Mouse (Mus musculus): Measurements from ENCODE around the gene Cryl1. TPM values are rescaled to one million over a fixed set of nuclear protein-coding genes. Genes with fewer than 3 reads are reported as not detected.

The Cryl1 gene
- polyA plus RNA-seq, 1 experiment from 2014 or later, result 47.8 TPM

DNA sequence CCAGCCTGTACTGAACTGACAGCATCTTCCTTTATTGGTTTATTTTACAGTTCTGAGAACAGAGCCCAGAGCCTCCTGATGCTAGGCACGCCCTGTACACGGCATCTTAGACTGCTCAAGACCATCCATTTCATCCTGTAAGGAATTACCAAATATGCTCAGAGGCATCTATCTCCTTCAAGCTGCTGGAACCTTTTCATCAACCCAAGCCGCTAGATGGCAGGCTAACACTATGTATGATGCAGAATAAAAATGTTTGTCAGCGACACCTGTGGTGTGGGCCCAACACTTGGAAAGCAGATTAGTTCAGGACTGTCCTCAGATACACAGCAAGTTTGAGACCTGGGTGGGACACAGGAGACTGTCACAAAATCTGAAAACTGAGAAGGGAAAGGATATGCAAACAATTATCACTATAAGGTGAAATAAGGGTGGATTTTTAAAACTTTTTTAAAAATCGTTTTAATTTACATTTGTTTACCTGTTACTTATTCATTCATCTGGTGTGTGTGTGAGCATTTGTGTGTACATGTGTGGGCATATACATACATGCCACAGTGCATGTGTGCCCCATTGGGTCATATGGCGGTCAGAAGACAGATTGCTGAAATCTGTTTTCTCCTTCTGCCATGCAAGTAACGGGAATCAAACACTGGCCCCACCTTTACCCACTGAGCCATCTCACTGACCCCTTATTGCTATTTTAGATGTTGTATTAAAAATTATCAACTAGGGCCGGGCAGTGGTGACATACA lies 25.8 kb downstream of the Cryl1 start:
- H3K4me2 ChIP-seq (replicated peaks), result no peak overlapping the region
- no peak overlapping the region for H3K9ac ChIP-seq
- ATAC-seq (ENCODE audit: insufficient number of reproducible peaks, low FRiP score, low TSS enrichment, low read depth), result no peak
- H3K27ac ChIP-seq (replicated peaks), result no peak overlapping the region
- no peaks in the 10 kb centered on the region for H3K4me1 ChIP-seq
- H3K27me3 ChIP-seq, result no peaks in the 10 kb centered on the region
- 48% methylated on average over 8 of the region's 8 CpGs for WGBS
- H3K36me3 ChIP-seq, result no peaks in the 10 kb centered on the region
- H3K4me3 ChIP-seq (replicated peaks), result no peak overlapping the region
- H3K9me3 ChIP-seq (replicated peaks), result no peaks in the 10 kb centered on the region

DNA sequence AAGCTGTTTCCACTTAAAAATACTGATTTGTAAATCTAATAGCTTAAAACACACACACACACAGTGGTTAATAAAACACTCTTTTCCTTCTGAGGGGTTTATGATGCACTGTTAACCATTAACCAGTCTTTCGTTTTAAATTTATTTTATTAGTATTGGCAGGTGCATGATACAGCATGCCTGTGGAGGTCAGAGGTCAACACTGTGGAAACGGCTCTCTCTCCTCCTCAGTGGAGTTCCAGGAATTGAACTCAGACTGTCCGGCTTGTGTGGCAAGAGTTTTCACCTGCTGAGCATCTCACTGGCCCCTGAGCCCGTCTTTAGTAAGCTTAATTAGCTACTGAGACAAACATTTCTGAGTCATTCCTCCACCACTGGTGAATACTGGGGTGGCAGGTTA lies 31.0 kb downstream of the Cryl1 start:
- Histone ChIP-seq H3K9ac (no peak overlapping the region), H3K9me3 (replicated peaks) (no peaks in the 10 kb centered on the region), H3K36me3 (no peaks in the 10 kb centered on the region), H3K4me3 (replicated peaks) (no peak overlapping the region), H3K27ac (replicated peaks) (no peak overlapping the region), H3K4me1 (peaks cover 6% of the 10 kb centered on the region; the same call in 1 of the 2 replicates), H3K4me2 (replicated peaks) (no peak overlapping the region), H3K27me3 (no peaks in the 10 kb centered on the region)
- ATAC-seq (ENCODE audit: insufficient number of reproducible peaks, low FRiP score, low TSS enrichment, low read depth), result no peak
- 49% methylated on average over 4 of the region's 4 CpGs for WGBS

DNA sequence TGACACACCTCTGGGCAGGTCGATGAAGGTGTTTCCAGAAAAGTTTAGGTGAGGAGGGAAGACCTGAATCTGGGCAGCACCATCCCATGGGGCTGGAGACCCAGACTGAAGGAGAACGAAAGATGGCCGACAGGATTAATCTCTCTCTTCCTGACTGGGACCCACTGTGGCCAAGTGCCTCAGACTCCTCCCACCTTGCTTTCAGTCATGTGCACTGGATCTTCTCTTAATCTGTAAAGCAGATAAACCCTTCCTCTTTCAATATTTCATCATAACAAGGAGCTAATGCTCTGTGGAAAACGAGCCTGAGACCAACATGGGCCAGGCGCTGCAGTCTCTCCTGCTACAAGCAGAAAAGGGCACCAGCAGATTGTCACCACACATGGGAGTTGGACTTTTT lies 31.6 kb downstream of the Cryl1 start:
- no peak for ATAC-seq (ENCODE audit: insufficient number of reproducible peaks, low FRiP score, low TSS enrichment, low read depth)
- no peak overlapping the region for H3K9ac ChIP-seq
- no peak overlapping the region for H3K4me3 ChIP-seq (replicated peaks)
- H3K9me3 ChIP-seq (replicated peaks), result no peaks in the 10 kb centered on the region
- no peaks in the 10 kb centered on the region for H3K27me3 ChIP-seq
- no peaks in the 10 kb centered on the region for H3K36me3 ChIP-seq
- 56% methylated on average over 5 of the region's 5 CpGs for WGBS
- no peak overlapping the region for H3K4me2 ChIP-seq (replicated peaks)
- peaks cover 6% of the 10 kb centered on the region; the same call in 1 of the 2 replicates for H3K4me1 ChIP-seq
- H3K27ac ChIP-seq (replicated peaks), result no peak overlapping the region

DNA sequence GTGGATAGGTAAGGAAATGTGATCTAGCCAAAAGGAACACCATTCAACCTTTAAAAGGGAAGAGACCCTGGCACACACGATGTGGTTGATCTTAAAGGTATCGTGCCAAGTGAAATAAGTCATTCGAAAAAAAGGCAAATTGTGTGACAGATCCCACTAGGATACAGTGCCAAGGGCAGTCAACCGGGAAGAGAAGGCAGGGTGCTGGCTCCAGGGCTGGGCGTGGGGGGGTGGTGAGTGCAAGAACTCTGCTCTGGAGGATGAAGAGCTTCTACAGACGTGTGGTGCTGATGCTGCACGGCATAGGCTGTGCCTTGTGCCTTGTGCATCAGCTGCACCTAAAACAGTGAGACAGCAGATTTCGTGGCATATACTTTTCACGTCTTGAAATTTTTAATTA lies 33.0 kb downstream of the Cryl1 start:
- Histone ChIP-seq H3K9me3 (replicated peaks) (no peaks in the 10 kb centered on the region), H3K4me3 (replicated peaks) (no peak overlapping the region), H3K4me1 (peaks cover 6% of the 10 kb centered on the region; the same call in 1 of the 2 replicates), H3K27me3 (no peaks in the 10 kb centered on the region), H3K9ac (no peak overlapping the region), H3K4me2 (replicated peaks) (no peak overlapping the region), H3K36me3 (no peaks in the 10 kb centered on the region), H3K27ac (replicated peaks) (no peak overlapping the region)
- WGBS, result 78% methylated on average over 9 of the region's 9 CpGs
- ATAC-seq (ENCODE audit: insufficient number of reproducible peaks, low FRiP score, low TSS enrichment, low read depth), result no peak

DNA sequence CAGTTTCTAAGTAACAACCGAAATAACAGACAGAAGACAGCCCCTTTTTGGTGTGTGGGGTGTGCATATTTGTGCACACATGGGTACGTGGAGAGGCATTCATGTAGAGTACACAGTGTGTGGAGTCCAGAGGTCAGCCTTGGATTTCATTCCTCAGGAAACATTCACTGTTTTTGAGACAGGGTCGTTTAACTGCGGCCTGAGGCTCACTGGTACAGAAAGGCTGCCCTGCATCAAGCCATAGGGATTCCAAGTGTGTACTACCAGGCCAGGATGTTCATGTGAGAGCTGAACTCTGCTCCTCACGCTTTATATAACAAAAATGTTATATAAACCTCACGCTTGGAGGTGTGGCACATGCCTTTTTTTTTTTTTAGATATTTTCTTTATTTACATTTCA lies 34.5 kb downstream of the Cryl1 start:
- no peak overlapping the region for H3K4me2 ChIP-seq (replicated peaks)

DNA sequence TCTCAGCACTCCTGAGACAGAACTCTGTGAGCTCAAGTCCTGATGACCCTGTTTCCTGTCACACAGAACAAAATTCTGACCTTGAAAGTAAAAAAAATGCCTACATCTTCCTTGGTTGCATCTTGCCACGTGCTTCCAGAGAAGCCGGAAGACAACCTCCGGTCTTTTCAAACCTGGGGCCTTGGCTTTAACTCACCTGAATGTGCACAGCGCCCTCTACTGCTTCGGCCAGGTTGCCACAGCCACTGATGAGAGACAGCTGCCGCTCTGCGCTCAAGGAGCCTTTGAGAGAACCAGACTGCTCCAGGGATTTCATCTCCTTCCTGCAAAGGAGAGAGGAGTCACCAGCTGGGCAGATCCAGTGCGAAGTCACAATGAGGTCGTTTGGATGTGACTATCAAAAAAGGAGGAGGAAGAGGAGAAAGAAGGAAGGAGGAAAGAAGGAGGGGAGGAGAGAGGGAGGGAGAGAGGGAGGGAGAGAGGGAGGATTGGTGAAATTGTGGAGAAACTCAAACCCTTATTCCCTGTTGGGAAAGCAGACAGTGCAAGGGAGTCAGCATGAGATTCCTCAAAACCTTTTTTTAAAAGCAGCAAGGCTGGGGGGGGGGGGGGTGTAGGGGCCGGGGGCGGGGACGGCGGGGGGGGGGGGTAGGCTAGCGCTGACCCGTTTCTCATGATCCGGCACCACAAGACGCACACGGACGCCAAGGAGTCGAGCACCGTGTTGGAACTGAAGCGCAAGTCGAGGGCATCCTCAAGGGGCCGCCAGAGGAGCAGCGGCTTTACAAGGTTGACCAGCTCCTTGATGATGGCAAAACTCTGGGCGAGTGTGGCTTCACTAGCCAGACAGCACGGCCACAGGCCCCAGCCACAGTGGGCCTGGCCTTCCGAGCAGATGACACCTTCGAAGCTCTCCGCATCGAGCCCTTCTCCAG lies 35.3 kb downstream of the Cryl1 start:
- Histone ChIP-seq H3K4me1 (peaks cover 6% of the 10 kb centered on the region; the same call in 1 of the 2 replicates), H3K4me3 (replicated peaks) (no peak overlapping the region), H3K27ac (replicated peaks) (no peak overlapping the region), H3K9me3 (replicated peaks) (no peaks in the 10 kb centered on the region), H3K36me3 (no peaks in the 10 kb centered on the region), H3K27me3 (no peaks in the 10 kb centered on the region), H3K9ac (no peak overlapping the region), H3K4me2 (replicated peaks) (peak overlapping the region; percentile 36)
- 18% methylated on average over 29 of the region's 31 CpGs for WGBS
- ATAC-seq (ENCODE audit: insufficient number of reproducible peaks, low FRiP score, low TSS enrichment, low read depth), result no peak

More for the DNA sequence above, 34.5 kb downstream of the Cryl1 start:
- ATAC-seq (ENCODE audit: insufficient number of reproducible peaks, low FRiP score, low TSS enrichment, low read depth), result no peak
- H3K9me3 ChIP-seq (replicated peaks), result no peaks in the 10 kb centered on the region
- peaks cover 6% of the 10 kb centered on the region; the same call in 1 of the 2 replicates for H3K4me1 ChIP-seq
- no peaks in the 10 kb centered on the region for H3K36me3 ChIP-seq
- WGBS, result 77% methylated on average over 6 of the region's 6 CpGs
- H3K9ac ChIP-seq, result no peak overlapping the region
- H3K27me3 ChIP-seq, result no peaks in the 10 kb centered on the region
- no peak overlapping the region for H3K4me3 ChIP-seq (replicated peaks)
- no peak overlapping the region for H3K27ac ChIP-seq (replicated peaks)

DNA sequence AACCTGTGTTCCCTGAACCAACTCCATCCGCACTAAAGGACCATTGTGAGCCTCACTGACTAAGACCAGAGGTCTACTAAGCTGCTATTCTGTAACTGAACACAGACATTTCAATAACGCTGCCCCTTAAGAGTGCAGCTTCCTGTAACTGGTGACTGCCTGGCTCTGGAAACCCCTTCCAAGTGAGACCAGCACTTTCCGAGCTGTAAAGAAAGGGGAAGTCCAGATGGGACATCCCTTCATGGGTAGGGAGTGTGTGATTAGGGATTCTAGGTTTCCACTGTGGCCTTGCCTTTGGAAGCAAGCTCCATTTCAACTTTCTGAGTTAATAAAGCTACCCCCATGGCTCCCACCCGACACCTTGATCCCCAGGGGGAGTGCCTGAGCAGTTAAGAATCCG lies 41.3 kb downstream of the Cryl1 start:
- no peak for ATAC-seq (ENCODE audit: insufficient number of reproducible peaks, low FRiP score, low TSS enrichment, low read depth)
- Histone ChIP-seq H3K36me3 (no peaks in the 10 kb centered on the region), H3K9me3 (replicated peaks) (no peaks in the 10 kb centered on the region), H3K4me1 (no peaks in the 10 kb centered on the region), H3K4me3 (replicated peaks) (no peak overlapping the region), H3K27me3 (no peaks in the 10 kb centered on the region), H3K4me2 (replicated peaks) (no peak overlapping the region), H3K27ac (replicated peaks) (no peak overlapping the region), H3K9ac (no peak overlapping the region)
- WGBS, result 62% methylated on average over 5 of the region's 5 CpGs

DNA sequence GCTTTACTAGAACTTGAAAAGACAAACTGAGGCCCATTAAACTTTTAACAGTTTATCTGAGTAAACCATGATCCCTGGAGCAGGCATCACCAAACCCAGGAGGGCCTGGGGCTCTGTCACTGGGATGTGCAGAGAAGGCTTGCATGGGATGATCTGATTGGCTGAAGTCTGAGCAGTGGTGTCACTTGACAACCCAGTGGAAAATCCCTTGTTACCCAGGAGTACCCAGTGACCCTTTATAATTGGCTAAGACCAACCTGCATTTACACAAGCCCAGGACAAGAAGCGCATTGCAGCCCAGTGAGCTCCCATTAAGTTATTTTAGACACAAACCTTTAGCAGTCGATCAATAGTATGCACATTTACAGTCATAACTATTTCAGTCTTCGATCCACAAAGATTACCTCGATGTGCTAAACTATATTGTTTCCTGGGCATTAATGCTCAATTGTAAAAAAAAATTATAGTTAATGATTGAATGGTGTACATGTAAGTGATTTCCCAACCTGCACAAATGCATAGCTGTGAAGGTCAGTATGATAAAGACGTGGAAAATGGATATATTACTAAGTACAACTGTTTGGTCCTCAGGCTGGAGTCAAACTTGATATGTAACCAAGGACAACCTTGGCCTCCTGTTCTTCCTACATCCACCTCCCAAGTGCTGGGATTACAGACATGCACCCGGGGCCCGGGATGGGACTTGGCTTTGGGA lies 46.7 kb downstream of the Cryl1 start:
- Histone ChIP-seq H3K36me3 (no peaks in the 10 kb centered on the region), H3K9ac (no peak overlapping the region), H3K4me1 (no peaks in the 10 kb centered on the region), H3K4me2 (replicated peaks) (no peak overlapping the region), H3K9me3 (replicated peaks) (no peaks in the 10 kb centered on the region), H3K4me3 (replicated peaks) (no peak overlapping the region), H3K27ac (replicated peaks) (no peak overlapping the region), H3K27me3 (no peaks in the 10 kb centered on the region)
- no peak for ATAC-seq (ENCODE audit: insufficient number of reproducible peaks, low FRiP score, low TSS enrichment, low read depth)
- 90% methylated on average over 7 of the region's 7 CpGs for WGBS

DNA sequence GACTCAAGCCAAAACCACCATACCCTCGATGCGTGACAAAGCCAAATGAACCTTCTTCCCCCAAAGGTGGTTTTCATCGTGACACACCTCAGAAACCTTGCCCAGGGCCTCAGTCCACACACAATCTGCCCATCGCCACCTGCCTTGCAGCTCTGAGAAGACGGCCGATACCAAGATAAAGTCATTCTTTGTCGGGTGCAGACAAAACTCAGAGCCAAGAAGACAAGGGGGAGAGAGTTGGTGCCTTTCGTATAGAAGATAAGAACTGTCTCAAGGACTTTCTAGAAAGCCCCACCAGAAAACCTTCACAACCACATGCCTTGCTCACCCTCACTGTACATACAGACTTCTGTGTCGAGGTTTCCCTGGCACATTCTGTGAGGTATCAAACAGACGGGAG lies 48.4 kb downstream of the Cryl1 start:
- no peak for ATAC-seq (ENCODE audit: insufficient number of reproducible peaks, low FRiP score, low TSS enrichment, low read depth)
- Histone ChIP-seq H3K27me3 (no peaks in the 10 kb centered on the region), H3K27ac (replicated peaks) (no peak overlapping the region), H3K4me1 (no peaks in the 10 kb centered on the region), H3K9me3 (replicated peaks) (no peaks in the 10 kb centered on the region), H3K36me3 (no peaks in the 10 kb centered on the region), H3K9ac (no peak overlapping the region), H3K4me3 (replicated peaks) (no peak overlapping the region), H3K4me2 (replicated peaks) (no peak overlapping the region)
- WGBS, result 80% methylated on average over 10 of the region's 10 CpGs

DNA sequence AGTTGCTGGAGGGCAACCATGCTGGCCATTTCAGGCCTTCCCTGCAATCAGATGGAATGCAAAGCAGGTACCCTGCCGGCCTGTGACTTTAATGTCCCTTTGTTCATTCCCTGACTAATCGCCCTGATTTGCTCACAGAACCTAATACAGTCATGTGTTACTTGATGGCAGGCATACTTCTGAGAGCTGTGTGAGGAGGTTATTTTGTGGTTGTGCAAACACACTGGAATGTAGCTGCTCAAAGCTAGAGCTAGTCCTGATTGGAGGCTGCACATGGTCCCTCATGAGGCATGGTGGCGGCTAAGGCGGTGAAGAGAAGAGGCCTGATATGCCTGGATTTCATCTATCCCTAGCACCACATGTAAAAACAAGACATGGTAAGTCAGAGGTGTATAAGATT lies 50.2 kb downstream of the Cryl1 start:
- Histone ChIP-seq H3K4me1 (no peaks in the 10 kb centered on the region), H3K36me3 (no peaks in the 10 kb centered on the region), H3K27ac (replicated peaks) (no peak overlapping the region), H3K9me3 (replicated peaks) (no peaks in the 10 kb centered on the region), H3K4me2 (replicated peaks) (no peak overlapping the region), H3K27me3 (no peaks in the 10 kb centered on the region), H3K9ac (no peak overlapping the region), H3K4me3 (replicated peaks) (no peak overlapping the region)
- ATAC-seq (ENCODE audit: insufficient number of reproducible peaks, low FRiP score, low TSS enrichment, low read depth), result no peak; the same call in 1 of the 2 replicates
- WGBS, result 38% methylated on average over 4 of the region's 4 CpGs

DNA sequence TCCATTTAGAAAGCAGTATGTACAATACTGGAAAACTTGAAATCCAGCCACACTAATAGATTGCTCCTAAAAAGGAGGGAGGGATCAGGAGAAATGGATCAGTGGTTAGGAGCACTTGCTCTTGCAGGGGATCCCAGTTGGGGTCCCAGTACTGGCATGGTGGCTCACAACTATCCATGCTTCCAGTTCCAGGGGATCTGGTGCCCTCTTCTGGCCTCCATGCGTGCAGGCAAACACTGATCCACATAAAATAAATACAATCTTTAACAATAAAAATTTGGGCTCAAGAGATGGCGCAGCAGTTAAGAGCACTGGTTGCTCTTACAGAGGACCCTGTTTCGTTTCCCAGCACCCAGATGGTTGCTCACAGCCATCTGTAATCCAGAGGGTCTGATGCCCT lies 52.2 kb downstream of the Cryl1 start:
- H3K9me3 ChIP-seq (replicated peaks), result no peaks in the 10 kb centered on the region
- no peak overlapping the region for H3K9ac ChIP-seq
- ATAC-seq (ENCODE audit: insufficient number of reproducible peaks, low FRiP score, low TSS enrichment, low read depth), result no peak
- no peaks in the 10 kb centered on the region for H3K4me1 ChIP-seq
- H3K27me3 ChIP-seq, result no peaks in the 10 kb centered on the region
- no peaks in the 10 kb centered on the region for H3K36me3 ChIP-seq
- H3K27ac ChIP-seq (replicated peaks), result no peak overlapping the region
- H3K4me2 ChIP-seq (replicated peaks), result no peak overlapping the region
- 94% methylated on average over 3 of the region's 3 CpGs for WGBS
- H3K4me3 ChIP-seq (replicated peaks), result no peak overlapping the region

All from embryonic facial prominence, embryonic 15.5 days (tissue).